ENCODE assay signal across 22 mouse cellular contexts in the genomic region with DNA sequence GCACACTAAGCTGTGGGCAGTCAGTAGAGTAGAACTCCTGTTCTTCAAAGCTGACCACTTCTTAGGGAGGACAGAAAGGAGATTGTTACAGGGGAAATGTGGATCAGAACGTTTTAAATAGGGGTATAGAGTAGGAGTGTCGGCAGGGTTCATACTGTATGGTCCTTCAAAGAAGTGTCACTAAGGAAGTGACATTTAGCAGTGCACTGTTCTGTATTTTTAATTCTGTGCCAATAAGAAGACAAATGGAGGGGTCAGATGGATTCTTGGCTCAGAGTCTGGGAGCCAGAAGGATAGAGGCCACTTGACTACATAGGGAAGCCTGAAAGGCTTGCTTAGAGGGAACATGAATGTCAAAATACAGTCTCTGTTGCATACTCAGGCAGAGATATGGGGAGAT.
DNase-seq lines count a peak whose midpoint lies in the region; ATAC-seq and TF ChIP-seq lines count a peak whose summit lies in the region.
"Had no signal": no experiment of that assay in that cellular context is flagged by ENCODE, and none has a peak within 500 bp of the region (broad histone marks: within the 10 kb centered on the region; RNA-seq: fewer than 3 reads in every experiment).

No protein-coding gene starts in this region.

- 42% methylated on average over 2 of the region's 2 CpGs for WGBS in hindbrain, postnatal 0 days
- WGBS in hindbrain, embryonic 11.5 days = 83% methylated on average over 2 of the region's 2 CpGs
- 57% methylated on average over 2 of the region's 2 CpGs for WGBS in midbrain, postnatal 0 days
- 68% methylated on average over 2 of the region's 2 CpGs for WGBS in midbrain, embryonic 13.5 days

- no peak for TF ChIP-seq CTCF in hindbrain, postnatal 0 days (IDR thresholded peaks at IDR 0.05; ENCODE audit: low read depth)
- TF ChIP-seq CTCF in midbrain, postnatal 0 days (IDR thresholded peaks at IDR 0.05) = no peak
- TF ChIP-seq CTCF in brain, embryonic 14.5 days (IDR thresholded peaks at IDR 0.05; ENCODE audit: borderline replicate concordance, extremely low read depth, insufficient read depth, insufficient read length) = no peak

- H3K36me3 ChIP-seq in hindbrain, postnatal 0 days (ENCODE audit: insufficient read depth, low read length) = no peaks in the 10 kb centered on the region
- no peaks in the 10 kb centered on the region for H3K36me3 ChIP-seq in hindbrain, embryonic 11.5 days (ENCODE audit: control insufficient read depth, insufficient read depth, low read length)
- H3K36me3 ChIP-seq in midbrain, postnatal 0 days (ENCODE audit: insufficient read depth, low read length) = peaks cover 1% of the 10 kb centered on the region; the same call in 1 of the 2 replicates
- H3K36me3 ChIP-seq in midbrain, embryonic 13.5 days = no peaks in the 10 kb centered on the region
- H3K36me3 ChIP-seq: embryonic facial prominence, embryonic 13.5 days; G1E; heart, embryonic 13.5 days had no signal

- H3K4me3 ChIP-seq in hindbrain, postnatal 0 days (ENCODE audit: low read length) = no peak overlapping the region
- H3K4me3 ChIP-seq in hindbrain, embryonic 11.5 days (ENCODE audit: low read depth, low read length) = no peak overlapping the region
- no peak overlapping the region for H3K4me3 ChIP-seq in midbrain, postnatal 0 days (ENCODE audit: low read depth, low read length)
- H3K4me3 ChIP-seq in midbrain, embryonic 13.5 days (replicated peaks) = no peak overlapping the region
- H3K4me3 ChIP-seq: embryonic facial prominence, embryonic 13.5 days; heart, embryonic 13.5 days had no signal

- peak; percentile 48 to 49 for DNase-seq in cerebellum, postnatal 10 days
- no peak for DNase-seq in cerebellum, postnatal 4 days (ENCODE audit: low spot score in 2 of 2)
- peak; percentile 53 for DNase-seq in hindbrain, postnatal 0 days (ENCODE audit: low spot score)
- no peak for DNase-seq in hindbrain, embryonic 11.5 days (ENCODE audit: low spot score)
- peak; percentile 66 for DNase-seq in midbrain, postnatal 0 days (ENCODE audit: low spot score)
- peak; percentile 9 for DNase-seq in brain, embryonic 14.5 days (ENCODE audit: low read depth)
- DNase-seq in spleen, postnatal 4 days (ENCODE audit: low spot score in 2 of 2) = no peak
- DNase-seq: adrenal gland, postnatal 10 days; B cell, adult 2 months; cerebellum, adult 11 months; cerebellum, adult 8-10 months; cerebellum, postnatal 25 days; gastrocnemius, postnatal 36 days; heart, adult 11 months; heart, postnatal 36 days had no signal

- no peak overlapping the region for H3K9ac ChIP-seq in hindbrain, postnatal 0 days (replicated peaks; ENCODE audit: low read length)
- no peak overlapping the region for H3K9ac ChIP-seq in hindbrain, embryonic 11.5 days (ENCODE audit: low read depth, low read length)
- H3K9ac ChIP-seq in midbrain, postnatal 0 days (replicated peaks; ENCODE audit: low read length, poor library complexity, severe bottlenecking) = no peak overlapping the region
- H3K9ac ChIP-seq in midbrain, embryonic 13.5 days (replicated peaks) = no peak overlapping the region
- H3K9ac ChIP-seq: embryonic facial prominence, embryonic 13.5 days; heart, embryonic 13.5 days; hindbrain, embryonic 14.5 days had no signal

- H3K4me1 ChIP-seq in hindbrain, postnatal 0 days (ENCODE audit: insufficient read depth, low read length) = no peaks in the 10 kb centered on the region
- H3K4me1 ChIP-seq in hindbrain, embryonic 11.5 days (replicated peaks; ENCODE audit: control insufficient read depth, insufficient read depth, low read length) = no peaks in the 10 kb centered on the region
- no peaks in the 10 kb centered on the region for H3K4me1 ChIP-seq in midbrain, postnatal 0 days (ENCODE audit: insufficient read depth, low read length)
- H3K4me1 ChIP-seq in midbrain, embryonic 13.5 days (replicated peaks) = no peaks in the 10 kb centered on the region

- peak; percentile 78 for ATAC-seq in hindbrain, postnatal 0 days
- no peak for ATAC-seq in hindbrain, embryonic 11.5 days (ENCODE audit: low FRiP score)
- peak; percentile 38; the same call in 1 of the 2 replicates for ATAC-seq in midbrain, postnatal 0 days (ENCODE audit: low FRiP score)
- ATAC-seq in midbrain, embryonic 13.5 days = no peak
- ATAC-seq: CD4-positive, CD25-positive, alpha-beta regulatory T cell, adult 4 months; forebrain, embryonic 14.5 days had no signal

- no peak overlapping the region for H3K4me2 ChIP-seq in hindbrain, postnatal 0 days (ENCODE audit: low read depth, low read length)
- H3K4me2 ChIP-seq in hindbrain, embryonic 11.5 days (replicated peaks; ENCODE audit: low read depth, low read length) = no peak overlapping the region
- H3K4me2 ChIP-seq in midbrain, postnatal 0 days (ENCODE audit: low read depth, low read length, poor library complexity, severe bottlenecking) = no peak overlapping the region
- no peak overlapping the region for H3K4me2 ChIP-seq in midbrain, embryonic 13.5 days (replicated peaks)
- H3K4me2 ChIP-seq: embryonic facial prominence, embryonic 13.5 days; heart, embryonic 13.5 days; hindbrain, embryonic 14.5 days had no signal

- H3K27me3 ChIP-seq in hindbrain, postnatal 0 days (ENCODE audit: insufficient read depth, low read length) = no peaks in the 10 kb centered on the region
- H3K27me3 ChIP-seq in hindbrain, embryonic 11.5 days (ENCODE audit: control insufficient read depth, insufficient read depth, low read length) = no peaks in the 10 kb centered on the region
- H3K27me3 ChIP-seq in midbrain, postnatal 0 days (ENCODE audit: insufficient read depth, low read length) = no peaks in the 10 kb centered on the region
- H3K27me3 ChIP-seq in midbrain, embryonic 13.5 days = no peaks in the 10 kb centered on the region
- H3K27me3 ChIP-seq: embryonic facial prominence, embryonic 13.5 days; heart, embryonic 13.5 days had no signal

- TF ChIP-seq POLR2A in brain, embryonic 14.5 days (IDR thresholded peaks at IDR 0.05; ENCODE audit: borderline replicate concordance, extremely low read depth, insufficient read depth, insufficient read length, poor library complexity, severe bottlenecking) = no peak

- peak overlapping the region; percentile 32; the same call in 1 of the 2 replicates for H3K27ac ChIP-seq in hindbrain, postnatal 0 days
- H3K27ac ChIP-seq in hindbrain, embryonic 11.5 days (ENCODE audit: low read depth, low read length) = no peak overlapping the region
- no peak overlapping the region for H3K27ac ChIP-seq in midbrain, postnatal 0 days (ENCODE audit: low read depth, low read length)
- no peak overlapping the region for H3K27ac ChIP-seq in midbrain, embryonic 13.5 days
- H3K27ac ChIP-seq: embryonic facial prominence, embryonic 13.5 days; heart, embryonic 13.5 days; hindbrain, embryonic 14.5 days had no signal

- no peaks in the 10 kb centered on the region for H3K9me3 ChIP-seq in hindbrain, postnatal 0 days (ENCODE audit: low read length)
- no peaks in the 10 kb centered on the region for H3K9me3 ChIP-seq in hindbrain, embryonic 11.5 days (ENCODE audit: control insufficient read depth, low read length)
- no peaks in the 10 kb centered on the region for H3K9me3 ChIP-seq in midbrain, postnatal 0 days (ENCODE audit: low read length)
- H3K9me3 ChIP-seq in midbrain, embryonic 13.5 days = no peaks in the 10 kb centered on the region
- H3K9me3 ChIP-seq: embryonic facial prominence, embryonic 13.5 days; G1E; heart, embryonic 13.5 days had no signal

Comparison
In these comparisons a context has a peak if more than half of its experiments do, and no peak if none do; other contexts are left out.
1. DNase-seq: peak in cerebellum, postnatal 10 days (2 of 2), hindbrain, postnatal 0 days (single experiment), midbrain, postnatal 0 days (single experiment) and brain, embryonic 14.5 days (single experiment); none in cerebellum, postnatal 4 days (0 of 2), hindbrain, embryonic 11.5 days (single experiment) and spleen, postnatal 4 days (0 of 2).
2. ATAC-seq: peak in hindbrain, postnatal 0 days (single experiment) and midbrain, postnatal 0 days (single experiment); none in hindbrain, embryonic 11.5 days (single experiment) and midbrain, embryonic 13.5 days (single experiment).